Mouse (Mus musculus): ENCODE results near the gene Spint2.
A peak's percentile ranks its signal among the peaks of the same experiment; 100 is the strongest.

Gene Spint2

DNA sequence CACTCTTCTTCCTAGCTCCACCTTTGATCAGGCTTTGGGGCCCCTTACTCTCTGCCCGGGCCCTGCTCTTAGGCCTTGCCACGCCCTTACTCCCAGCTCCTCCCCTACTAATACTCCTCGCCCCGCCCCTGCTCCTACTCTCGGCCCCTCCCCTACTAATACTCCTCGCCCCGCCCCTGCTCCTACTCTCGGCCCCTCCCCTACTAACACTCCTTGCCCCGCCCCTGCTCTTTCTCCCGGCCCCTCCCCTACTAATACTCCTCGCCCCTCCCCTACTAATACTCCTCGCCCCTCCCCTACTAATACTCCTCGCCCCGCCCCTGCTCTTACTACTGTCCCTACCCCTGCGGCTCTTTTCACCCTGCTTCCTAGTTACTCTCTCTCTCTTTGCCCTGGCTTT, 70.7 kb downstream of the Spint2 start:
- DNase-seq (ENCODE audit: low read depth, low spot score), result peak; percentile 17

Measured in retina, postnatal 7 days (tissue).